Mouse (Mus musculus) forebrain, embryonic 10.5 days (tissue): Measurements from ENCODE around the gene Xirp1. TPM values are rescaled to one million over a fixed set of nuclear protein-coding genes. Genes with fewer than 3 reads are reported as not detected.
"Not testable (repeated sequence)": the region's sequence is repeated elsewhere in the genome, so short reads cannot be mapped to it uniquely, and the experiment has no call there.

Experiments used
- DNase-seq: peaks from one replicate; pipeline ENCODE4 v3.0.0-alpha.2; 2017; ENCODE audit warnings: low spot score; ENCODE audit errors: extremely low spot score
- H3K27ac ChIP-seq: fragments of 300-500 bp; sonication (generic); 2 replicates; pipeline ENCODE4 v1.5.1; 2016; ENCODE audit warnings: mild to moderate bottlenecking
- H3K27me3 ChIP-seq: fragments of 300-500 bp; sonication (generic); 2 replicates; pipeline ENCODE4 v1.6.1; 2016; ENCODE audit warnings: mild to moderate bottlenecking; ENCODE audit not compliant: poor library complexity, severe bottlenecking
- H3K36me3 ChIP-seq: fragments of 300-500 bp; sonication (generic); replicated peaks from 2 replicates; pipeline ENCODE4 v1.6.1; 2016; ENCODE audit warnings: mild to moderate bottlenecking, moderate library complexity
- H3K4me1 ChIP-seq: fragments of 300-500 bp; sonication (generic); 2 replicates; pipeline ENCODE4 v1.6.1; 2016
- H3K4me3 ChIP-seq: fragments of 300-500 bp; sonication (generic); 2 replicates; pipeline ENCODE4 v1.5.1; 2016; ENCODE audit warnings: mild to moderate bottlenecking, moderate library complexity
- H3K9me3 ChIP-seq: fragments of 300-500 bp; sonication (generic); 2 replicates; pipeline ENCODE4 v1.6.1; 2016; ENCODE audit warnings: mild to moderate bottlenecking, moderate library complexity
- WGBS: fragments of 180-500 bp; shearing (Covaris S2); methylation state at CpG from one replicate; pipeline ENCODE4 v1.1.7; 2016; 5-methylcytosine and 5-hydroxymethylcytosine counted together
- polyA plus RNA-seq: library from polyadenylated mRNA; unstranded; fragments of >200 nt; fragmentation: Nextera tagmentation; extraction: Ambion mirVana; gene quantifications from 2 replicates; pipeline ENCODE4 v1.2.1, GENCODE M21; 2016

Xirp1 gene
- polyA plus RNA-seq, 1 experiment from 2014 or later = not detected

GRCm38 (mm10) chr9:120012781-120013180, 10.6 kb downstream of the Xirp1 start:
- Histone ChIP-seq H3K4me3 (no peak overlapping the region), H3K4me1 (peaks cover 33% of the 10 kb centered on the region), H3K9me3 (peaks cover 5% of the 10 kb centered on the region; the same call in 1 of the 2 replicates), H3K36me3 (no peaks in the 10 kb centered on the region), H3K27me3 (peaks cover 37% of the 10 kb centered on the region), H3K27ac (no peak overlapping the region)
- DNase-seq = no peak
- 88% methylated on average over 5 of the region's 5 CpGs for WGBS

GRCm38 (mm10) chr9:120012161-120012560, 11.2 kb downstream of the Xirp1 start:
- H3K9me3 ChIP-seq, DNase-seq, H3K36me3 ChIP-seq, H3K4me3 ChIP-seq, H3K27ac ChIP-seq: not testable (repeated sequence)
- Histone ChIP-seq H3K27me3 (peaks cover 32% of the 10 kb centered on the region), H3K4me1 (peaks cover 31% of the 10 kb centered on the region)
- WGBS = 88% methylated on average over 6 of the region's 6 CpGs

GRCm38 (mm10) chr9:120011533-120011932, 11.9 kb downstream of the Xirp1 start:
- peak; percentile 72 for DNase-seq
- peak overlapping the region; percentile 80 for H3K27ac ChIP-seq
- H3K4me1 ChIP-seq = peaks cover 30% of the 10 kb centered on the region
- WGBS = 3% methylated on average over 10 of the region's 10 CpGs
- no peaks in the 10 kb centered on the region for H3K36me3 ChIP-seq
- H3K4me3 ChIP-seq = peak overlapping the region; percentile 64
- peaks cover 8% of the 10 kb centered on the region; the same call in 1 of the 2 replicates for H3K9me3 ChIP-seq
- H3K27me3 ChIP-seq = peaks cover 28% of the 10 kb centered on the region

GRCm38 (mm10) chr9:120010781-120011511, 12.5 kb downstream of the Xirp1 start:
- WGBS = 1% methylated on average over 49 of the region's 60 CpGs
- H3K4me1 ChIP-seq = peaks cover 30% of the 10 kb centered on the region

GRCm38 (mm10) chr9:120009871-120010270, 13.5 kb downstream of the Xirp1 start:
- DNase-seq = no peak
- H3K4me1 ChIP-seq = peaks cover 27% of the 10 kb centered on the region
- no peak overlapping the region for H3K27ac ChIP-seq
- 96% methylated on average over 3 of the region's 3 CpGs for WGBS
- H3K27me3 ChIP-seq = peaks cover 28% of the 10 kb centered on the region
- H3K4me3 ChIP-seq = no peak overlapping the region
- peaks cover 8% of the 10 kb centered on the region; the same call in 1 of the 2 replicates for H3K9me3 ChIP-seq
- H3K36me3 ChIP-seq = no peaks in the 10 kb centered on the region

More at GRCm38 (mm10) chr9:120010781-120011511, 12.5 kb downstream of the Xirp1 start:
- DNase-seq = peak; percentile 91
- H3K9me3 ChIP-seq = peaks cover 8% of the 10 kb centered on the region; the same call in 1 of the 2 replicates
- H3K4me3 ChIP-seq = peak overlapping the region; percentile 64
- no peaks in the 10 kb centered on the region for H3K36me3 ChIP-seq
- peaks cover 28% of the 10 kb centered on the region for H3K27me3 ChIP-seq
- peak overlapping the region; percentile 80 for H3K27ac ChIP-seq

GRCm38 (mm10) chr9:120009226-120009841, 14.1 kb downstream of the Xirp1 start:
- 83% methylated on average over 7 of the region's 7 CpGs for WGBS
- no peak overlapping the region for H3K4me3 ChIP-seq
- no peak for DNase-seq
- H3K9me3 ChIP-seq = peaks cover 8% of the 10 kb centered on the region; the same call in 1 of the 2 replicates
- peaks cover 30% of the 10 kb centered on the region for H3K4me1 ChIP-seq
- peaks cover 28% of the 10 kb centered on the region for H3K27me3 ChIP-seq
- no peaks in the 10 kb centered on the region for H3K36me3 ChIP-seq
- no peak overlapping the region for H3K27ac ChIP-seq

- H3K27me3 ChIP-seq = peaks cover 27% of the 10 kb centered on the region
- DNase-seq = no peak
- 98% methylated on average over 1 of the region's 1 CpGs for WGBS
- no peaks in the 10 kb centered on the region for H3K36me3 ChIP-seq
- H3K9me3 ChIP-seq = peaks cover 8% of the 10 kb centered on the region; the same call in 1 of the 2 replicates
- peaks cover 23% of the 10 kb centered on the region for H3K4me1 ChIP-seq
- no peak overlapping the region for H3K27ac ChIP-seq
- H3K4me3 ChIP-seq = no peak overlapping the region
Measured at GRCm38 (mm10) chr9:120007833-120008232, 15.6 kb downstream of the Xirp1 start.

- H3K27me3 ChIP-seq = peaks cover 20% of the 10 kb centered on the region
- peaks cover 8% of the 10 kb centered on the region; the same call in 1 of the 2 replicates for H3K9me3 ChIP-seq
- H3K4me1 ChIP-seq = peaks cover 27% of the 10 kb centered on the region
- no peak overlapping the region for H3K27ac ChIP-seq
- no peak for DNase-seq
- no peak overlapping the region for H3K4me3 ChIP-seq
- no peaks in the 10 kb centered on the region for H3K36me3 ChIP-seq
- WGBS = 77% methylated on average over 3 of the region's 3 CpGs
Measured at GRCm38 (mm10) chr9:120005936-120006335, 17.5 kb downstream of the Xirp1 start.

GRCm38 (mm10) chr9:120002893-120003292, 20.5 kb downstream of the Xirp1 start:
- no peaks in the 10 kb centered on the region for H3K36me3 ChIP-seq
- H3K27ac ChIP-seq = no peak overlapping the region
- H3K4me1 ChIP-seq = peaks cover 21% of the 10 kb centered on the region
- peaks cover 4% of the 10 kb centered on the region; the same call in 1 of the 2 replicates for H3K9me3 ChIP-seq
- whole genome bisulfite sequencing = 86% methylated on average over 5 of the region's 5 CpGs
- no peak for DNase-seq
- peaks cover 10% of the 10 kb centered on the region; the same call in 1 of the 2 replicates for H3K27me3 ChIP-seq
- no peak overlapping the region for H3K4me3 ChIP-seq

GRCm38 (mm10) chr9:120001945-120002725, 21.3 kb downstream of the Xirp1 start:
- Histone ChIP-seq H3K36me3 (no peaks in the 10 kb centered on the region), H3K27me3 (peaks cover 10% of the 10 kb centered on the region; the same call in 1 of the 2 replicates), H3K4me3 (peak overlapping the region; percentile 57), H3K9me3 (no peaks in the 10 kb centered on the region), H3K4me1 (peaks cover 21% of the 10 kb centered on the region), H3K27ac (peak overlapping the region; percentile 87)
- DNase-seq = peak; percentile 87
- WGBS = 12% methylated on average over 31 of the region's 31 CpGs

GRCm38 (mm10) chr9:120000761-120001160, 22.6 kb downstream of the Xirp1 start:
- Histone ChIP-seq H3K9me3 (no peaks in the 10 kb centered on the region), H3K4me3 (no peak overlapping the region), H3K27ac (no peak overlapping the region), H3K4me1 (peaks cover 21% of the 10 kb centered on the region), H3K36me3 (no peaks in the 10 kb centered on the region), H3K27me3 (peaks cover 10% of the 10 kb centered on the region; the same call in 1 of the 2 replicates)
- whole genome bisulfite sequencing = 82% methylated on average over 5 of the region's 5 CpGs
- no peak for DNase-seq

- no peak overlapping the region for H3K27ac ChIP-seq
- H3K27me3 ChIP-seq = peaks cover 10% of the 10 kb centered on the region; the same call in 1 of the 2 replicates
- H3K9me3 ChIP-seq = no peaks in the 10 kb centered on the region
- no peaks in the 10 kb centered on the region for H3K36me3 ChIP-seq
- H3K4me3 ChIP-seq = no peak overlapping the region
- H3K4me1 ChIP-seq = peaks cover 21% of the 10 kb centered on the region
- WGBS = 88% methylated on average over 6 of the region's 6 CpGs
- DNase-seq = no peak
Measured at GRCm38 (mm10) chr9:119999636-120000035, 23.8 kb downstream of the Xirp1 start.
